Mouse (Mus musculus) small intestine, adult 2 months (tissue): ENCODE data around the gene Tmem79. TPM values are rescaled to one million over a fixed set of nuclear protein-coding genes. Genes with fewer than 3 reads are reported as not detected.
"Not testable (repeated sequence)": the region's sequence is repeated elsewhere in the genome, so short reads cannot be mapped to it uniquely, and the experiment has no call there.

Experiments
- H3K27ac ChIP-seq: fragments of 200-500 bp; 2 replicates; pipeline ENCODE4 v1.5.1; 2012; ENCODE audit warnings: low read depth, low read length, control low read depth, inconsistent platforms; ENCODE audit not compliant: insufficient read depth
- H3K27me3 ChIP-seq: fragments of 200-500 bp; 2 replicates; pipeline ENCODE4 v1.6.1; 2012; ENCODE audit warnings: mild to moderate bottlenecking, moderate library complexity, low read length, inconsistent platforms; ENCODE audit not compliant: control insufficient read depth, insufficient read depth
- H3K36me3 ChIP-seq: fragments of 200-500 bp; 2 replicates; pipeline ENCODE4 v1.6.1; 2012; ENCODE audit warnings: mild to moderate bottlenecking, low read length, control low read depth, inconsistent platforms; ENCODE audit not compliant: control insufficient read depth, insufficient read depth
- H3K4me1 ChIP-seq: fragments of 200-500 bp; 2 replicates; pipeline ENCODE4 v1.6.1; 2012; ENCODE audit warnings: low read length, inconsistent platforms, mixed read lengths; ENCODE audit not compliant: control insufficient read depth, insufficient read depth, insufficient read length
- H3K4me3 ChIP-seq: fragments of 200-500 bp; 2 replicates; pipeline ENCODE4 v1.5.1; 2012; ENCODE audit warnings: low read depth, mild to moderate bottlenecking, control low read depth, inconsistent platforms, low read length, moderate library complexity
- CTCF ChIP-seq: fragments of 200-500 bp; IDR thresholded peaks from 2 replicates; pipeline ENCODE4 v1.5.1; 2012; ENCODE audit warnings: low read depth, mild to moderate bottlenecking, control low read depth, inconsistent platforms, low read length, moderate library complexity, mixed read lengths; ENCODE audit not compliant: insufficient replicate concordance, insufficient read length; ENCODE audit errors: extremely low read depth
- POLR2A ChIP-seq: fragments of 200-500 bp; IDR thresholded peaks from 2 replicates; pipeline ENCODE4 v1.6.1; 2012; ENCODE audit warnings: low read depth, mild to moderate bottlenecking, control low read depth, inconsistent platforms, low read length, moderate library complexity
- WGBS: fragments of 180-500 bp; shearing (Covaris S2); methylation state at CpG from one replicate; pipeline ENCODE4 v1.1.7; 2018; 5-methylcytosine and 5-hydroxymethylcytosine counted together
- polyA plus RNA-seq: library from polyadenylated mRNA; depleted of rRNA; stranded (reverse); fragments of >200 nt; gene quantifications from 2 replicates; pipeline ENCODE4 v1.2.3, GENCODE M21; 2012; rRNA removed

Gene Tmem79
- polyA plus RNA-seq, 1 experiment: 47.1 TPM

DNA sequence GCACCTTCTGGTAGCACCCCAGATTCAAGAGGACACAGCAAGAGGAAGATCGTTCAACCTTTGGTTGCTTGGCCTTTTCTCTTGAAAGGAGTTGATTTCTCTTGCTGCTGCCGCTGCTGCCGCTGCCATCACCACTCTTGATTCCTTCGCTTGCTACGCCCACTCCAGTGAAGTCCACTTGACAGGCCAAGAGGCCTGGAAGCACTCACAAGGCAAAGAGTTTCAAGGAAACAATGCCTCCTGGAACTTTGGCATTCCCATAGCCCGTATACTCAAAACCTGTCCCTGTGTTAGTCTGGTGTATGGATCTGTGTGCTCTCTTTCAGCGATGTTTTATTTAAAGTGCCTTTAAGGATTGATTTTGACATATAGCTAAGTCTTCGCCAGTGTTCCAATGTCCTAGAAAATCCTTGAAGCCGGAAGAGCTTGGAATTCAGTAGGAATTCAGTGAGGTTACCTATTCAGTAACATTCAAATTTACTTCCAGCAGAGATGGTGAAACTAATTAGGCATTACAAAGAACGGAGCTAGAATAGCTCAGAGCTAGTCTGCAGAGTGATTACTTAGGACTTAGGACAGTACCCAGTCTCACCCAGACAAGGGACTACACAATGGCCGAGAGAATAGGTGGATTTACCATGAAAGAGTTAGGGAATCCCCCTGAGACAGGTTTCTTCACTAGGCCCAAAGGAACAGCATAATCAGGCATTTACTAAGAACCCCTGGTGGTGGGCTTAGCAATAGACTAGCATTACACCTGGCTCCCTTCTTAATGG, 54.6 kb downstream of the Tmem79 start:
- H3K4me3 ChIP-seq, H3K36me3 ChIP-seq, H3K27ac ChIP-seq, H3K4me1 ChIP-seq, H3K27me3 ChIP-seq: not testable (repeated sequence)
- 79% methylated on average over 11 of the region's 11 CpGs for WGBS

DNA sequence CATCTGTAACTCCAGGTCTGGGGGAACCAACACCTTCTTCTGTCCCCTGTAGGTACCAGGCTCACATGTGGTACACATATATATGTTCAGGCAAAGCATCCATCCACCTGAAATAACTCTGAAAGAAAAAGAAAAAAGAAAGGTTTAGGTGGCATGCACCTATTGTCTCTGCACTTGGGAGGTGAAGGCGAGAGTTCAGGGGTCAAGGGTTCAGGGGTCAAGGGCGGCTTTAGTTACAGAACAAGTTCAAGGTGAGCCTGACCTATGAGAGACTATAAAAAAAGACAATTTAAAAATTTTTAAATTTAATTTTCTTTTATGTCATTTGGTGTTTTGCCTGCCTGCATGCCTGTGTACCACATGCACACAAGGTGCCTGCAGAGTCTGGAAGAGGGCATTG, 55.9 kb downstream of the Tmem79 start:
- TF ChIP-seq POLR2A (no peak), CTCF (no peak)
- no peak overlapping the region for H3K27ac ChIP-seq
- H3K4me3 ChIP-seq: no peak overlapping the region
- 91% methylated on average over 2 of the region's 2 CpGs for WGBS
- H3K27me3 ChIP-seq: no peaks in the 10 kb centered on the region
- no peaks in the 10 kb centered on the region for H3K36me3 ChIP-seq
- H3K4me1 ChIP-seq: no peaks in the 10 kb centered on the region

Other genes starting within 250 kb of the Tmem79 start
- gene Mef2d, start 193.8 kb downstream of the Tmem79 start, polyA plus RNA-seq: 61.9 and 89.7 TPM in 2 replicates
- 11.2 and 40.3 TPM in 2 replicates for gene Rhbg, start 81.4 kb downstream of the Tmem79 start, polyA plus RNA-seq
- not detected in 2 replicates for gene Gm38392, start 48.9 kb downstream of the Tmem79 start, polyA plus RNA-seq
- gene Tsacc, start 39.1 kb downstream of the Tmem79 start, polyA plus RNA-seq: 0.76 and 0.99 TPM in 2 replicates
- gene Cct3, start 39.0 kb downstream of the Tmem79 start, polyA plus RNA-seq: 46.0 and 73.9 TPM in 2 replicates
- gene Glmp, start 11.1 kb downstream of the Tmem79 start, polyA plus RNA-seq: 82.0 and 181 TPM in 2 replicates
- gene Smg5, start 112 bp upstream of the Tmem79 start, polyA plus RNA-seq: 33.9 and 42.4 TPM in 2 replicates
- 1.5 and 1.7 TPM in 2 replicates for gene Paqr6, start 28.4 kb upstream of the Tmem79 start, polyA plus RNA-seq
- gene Bglap3, start 36.6 kb upstream of the Tmem79 start, polyA plus RNA-seq: 2.2 and 6.7 TPM in 2 replicates
- gene Bglap2, start 42.6 kb upstream of the Tmem79 start, polyA plus RNA-seq: 0.70 TPM in 1 of 2 replicates, not detected in the other
- gene Bglap, start 48.3 kb upstream of the Tmem79 start, polyA plus RNA-seq: 1.6 TPM in 1 of 2 replicates, not detected in the other
- 52.3 and 108 TPM in 2 replicates for gene Pmf1, start 74.2 kb upstream of the Tmem79 start, polyA plus RNA-seq
- gene Slc25a44, start 89.0 kb upstream of the Tmem79 start, polyA plus RNA-seq: 19.7 and 44.8 TPM in 2 replicates
- gene Sema4a, start 125.0 kb upstream of the Tmem79 start, polyA plus RNA-seq: 137 and 321 TPM in 2 replicates
- 209 and 353 TPM in 2 replicates for gene Lmna, start 173.8 kb upstream of the Tmem79 start, polyA plus RNA-seq
- gene Mex3a, start 196.2 kb upstream of the Tmem79 start, polyA plus RNA-seq: 0.41 and 0.60 TPM in 2 replicates
- gene Rab25, start 212.2 kb upstream of the Tmem79 start, polyA plus RNA-seq: 132 and 184 TPM in 2 replicates
- gene Lamtor2, start 216.9 kb upstream of the Tmem79 start, polyA plus RNA-seq: 99.8 and 167 TPM in 2 replicates
- 26.0 and 35.4 TPM in 2 replicates for gene Ubqln4, start 217.6 kb upstream of the Tmem79 start, polyA plus RNA-seq
- 130 and 182 TPM in 2 replicates for gene Ssr2, start 239.7 kb upstream of the Tmem79 start, polyA plus RNA-seq